Mouse (Mus musculus) myocyte (in vitro differentiated cells): ENCODE measurements around the gene Rnf149. TPM values are rescaled to one million over a fixed set of nuclear protein-coding genes. Genes with fewer than 3 reads are reported as not detected.
"Not testable (repeated sequence)": the region's sequence is repeated elsewhere in the genome, so short reads cannot be mapped to it uniquely, and the experiment has no call there.

Experiments used
- H3K27me3 ChIP-seq: one replicate; pipeline ENCODE4 v1.6.1; 2011; ENCODE audit not compliant: control insufficient read depth, insufficient read depth, insufficient read length
- H3K36me3 ChIP-seq: one replicate; pipeline ENCODE4 v1.6.1; 2011; ENCODE audit not compliant: control insufficient read depth, insufficient read depth
- H3K4me2 ChIP-seq: one replicate; pipeline ENCODE4 v1.6.1; 2011; ENCODE audit warnings: low read depth, control low read depth
- H3K4me3 ChIP-seq: one replicate; pipeline ENCODE4 v1.5.1; 2011; ENCODE audit warnings: mild to moderate bottlenecking, control low read depth, moderate library complexity
- H3K79me2 ChIP-seq: one replicate; pipeline ENCODE4 v1.6.1; 2011; ENCODE audit not compliant: control insufficient read depth, insufficient read depth
- H3ac ChIP-seq: one replicate; pipeline ENCODE4 v1.6.1; 2011; ENCODE audit not compliant: control insufficient read depth, insufficient read length
- CEBPB ChIP-seq: IDR thresholded peaks from 2 replicates; pipeline ENCODE4 v1.6.1; 2011; ENCODE audit warnings: mild to moderate bottlenecking, moderate library complexity; ENCODE audit not compliant: poor library complexity, insufficient read depth, severe bottlenecking
- E2F4 ChIP-seq: IDR thresholded peaks from one replicate; pipeline ENCODE4 v1.6.1; 2011; ENCODE audit warnings: mild to moderate bottlenecking, control low read depth, moderate library complexity; ENCODE audit not compliant: insufficient read depth
- MAX ChIP-seq: IDR thresholded peaks from one replicate; pipeline ENCODE4 v1.6.1; 2011; ENCODE audit warnings: low read depth, mild to moderate bottlenecking, control low read depth
- MYOD1 ChIP-seq, 3 experiments: IDR thresholded peaks; one replicate each; pipeline ENCODE4 v1.6.1; 2011; ENCODE audit warnings: control low read depth in 2 of 3, low read depth in 2 of 3, mild to moderate bottlenecking in 2 of 3, moderate library complexity in 1 of 3; ENCODE audit not compliant: insufficient read length in 2 of 3, control insufficient read depth in 1 of 3
- MYOG ChIP-seq, 3 experiments: IDR thresholded peaks; one replicate each; pipeline ENCODE4 v1.6.1; 2011; ENCODE audit warnings: control low read depth in 2 of 3, low read depth in 2 of 3, mild to moderate bottlenecking in 2 of 3; ENCODE audit not compliant: insufficient read length in 2 of 3, control insufficient read depth in 1 of 3, insufficient read depth in 1 of 3
- POLR2A ChIP-seq: IDR thresholded peaks from one replicate; pipeline ENCODE4 v1.6.1; 2011; ENCODE audit warnings: low read depth, mild to moderate bottlenecking, control low read depth, moderate library complexity; ENCODE audit not compliant: insufficient read length
- POLR2AphosphoS2 ChIP-seq: IDR thresholded peaks from one replicate; pipeline ENCODE4 v1.6.1; 2011; ENCODE audit warnings: low read depth, control low read depth; ENCODE audit not compliant: insufficient read length
- REST ChIP-seq: IDR thresholded peaks from one replicate; pipeline ENCODE4 v1.6.1; 2011; ENCODE audit warnings: mild to moderate bottlenecking, control low read depth, moderate library complexity; ENCODE audit not compliant: insufficient read depth, insufficient read length
- SRF ChIP-seq: IDR thresholded peaks from one replicate; pipeline ENCODE4 v1.6.1; 2011; ENCODE audit warnings: low read depth; ENCODE audit not compliant: control insufficient read depth, insufficient read length
- TCF12 ChIP-seq: IDR thresholded peaks from one replicate; pipeline ENCODE4 v1.6.1; 2011; ENCODE audit warnings: mild to moderate bottlenecking, control low read depth; ENCODE audit not compliant: poor library complexity, insufficient read depth, severe bottlenecking
- TCF3 ChIP-seq: IDR thresholded peaks from one replicate; pipeline ENCODE4 v1.6.1; 2011; ENCODE audit warnings: low read depth, control low read depth; ENCODE audit not compliant: insufficient read length
- USF1 ChIP-seq: IDR thresholded peaks from one replicate; pipeline ENCODE4 v1.6.1; 2011; ENCODE audit warnings: low read depth, mild to moderate bottlenecking, control low read depth, moderate library complexity
- polyA plus RNA-seq: library from polyadenylated mRNA; unstranded; fragments of >200 nt; fragmentation: generic; extraction: Trizol; gene quantifications from one replicate; pipeline ENCODE4 v1.2.1, GENCODE M21; 2012; ENCODE audit warnings: missing spikeins

The Rnf149 gene
- polyA plus RNA-seq, 1 experiment, result 17.9 TPM

GRCm38 (mm10) chr1:39602477-39602876 lies 25.3 kb upstream of the Rnf149 start:
- Histone ChIP-seq H3ac (no peak overlapping the region), H3K4me2 (no peak overlapping the region), H3K36me3 (no peaks in the 10 kb centered on the region), H3K27me3 (no peaks in the 10 kb centered on the region), H3K79me2 (no peaks in the 10 kb centered on the region), H3K4me3 (no peak overlapping the region)
- TF ChIP-seq MYOG (IDR thresholded peaks at IDR 0.05; ENCODE audit: control insufficient read depth in 1 of 3, insufficient read depth in 1 of 3, insufficient read length in 2 of 3, low read depth in 2 of 3) (no peak), TCF3 (no peak), USF1 (no peak), POLR2A (no peak), REST (no peak), SRF (no peak), MAX (no peak), CEBPB (no peak), TCF12 (no peak), POLR2AphosphoS2 (no peak), MYOD1 (IDR thresholded peaks at IDR 0.05; ENCODE audit: control insufficient read depth in 1 of 3, insufficient read length in 2 of 3, low read depth in 2 of 3) (no peak), E2F4 (no peak)

- Histone ChIP-seq H3K4me3 (no peak overlapping the region), H3K27me3 (no peaks in the 10 kb centered on the region), H3ac (no peak overlapping the region), H3K79me2 (no peaks in the 10 kb centered on the region), H3K4me2 (no peak overlapping the region), H3K36me3 (no peaks in the 10 kb centered on the region)
- TF ChIP-seq E2F4, result no peak
- no peak for TF ChIP-seq CEBPB
- no peak for TF ChIP-seq MYOD1 (IDR thresholded peaks at IDR 0.05; ENCODE audit: control insufficient read depth in 1 of 3, insufficient read length in 2 of 3, low read depth in 2 of 3)
- no peak for TF ChIP-seq REST
- TF ChIP-seq POLR2AphosphoS2, result no peak
- no peak for TF ChIP-seq MYOG (IDR thresholded peaks at IDR 0.05; ENCODE audit: control insufficient read depth in 1 of 3, insufficient read depth in 1 of 3, insufficient read length in 2 of 3, low read depth in 2 of 3)
- no peak for TF ChIP-seq MAX
- no peak for TF ChIP-seq TCF3
- TF ChIP-seq SRF, result no peak
- TF ChIP-seq USF1, result no peak
- no peak for TF ChIP-seq POLR2A
- no peak for TF ChIP-seq TCF12
These were observed 21.5 kb upstream of the Rnf149 start for GRCm38 (mm10) chr1:39598726-39599125.

GRCm38 (mm10) chr1:39597135-39597534 lies 19.9 kb upstream of the Rnf149 start:
- not testable (repeated sequence) for H3K27me3 ChIP-seq, H3K36me3 ChIP-seq, H3K79me2 ChIP-seq, H3K4me2 ChIP-seq, H3K4me3 ChIP-seq, H3ac ChIP-seq

DNA sequence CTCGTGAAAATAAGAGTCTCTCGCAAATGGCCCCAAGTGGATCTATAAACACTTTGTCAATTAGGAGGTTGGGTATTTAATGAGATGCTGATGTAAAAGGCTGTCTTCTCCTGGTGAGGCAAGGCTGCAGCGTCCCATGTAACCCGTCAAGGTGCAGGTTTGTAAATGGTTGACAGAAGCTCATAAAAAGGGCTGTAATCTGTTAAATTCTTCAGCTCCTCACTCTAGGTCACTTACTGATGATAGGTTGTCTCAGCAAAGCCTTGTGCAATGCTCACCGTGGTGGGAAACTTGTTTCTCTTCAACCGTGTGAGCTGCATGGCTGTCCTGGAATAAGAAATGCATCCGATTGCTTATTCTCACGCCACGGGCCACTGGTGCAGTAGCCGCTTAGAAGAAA lies 16.6 kb upstream of the Rnf149 start:
- no peak for TF ChIP-seq MAX
- no peak for TF ChIP-seq REST
- Histone ChIP-seq H3K27me3 (no peaks in the 10 kb centered on the region), H3K4me2 (no peak overlapping the region), H3K4me3 (no peak overlapping the region), H3ac (no peak overlapping the region), H3K79me2 (no peaks in the 10 kb centered on the region), H3K36me3 (no peaks in the 10 kb centered on the region)

DNA sequence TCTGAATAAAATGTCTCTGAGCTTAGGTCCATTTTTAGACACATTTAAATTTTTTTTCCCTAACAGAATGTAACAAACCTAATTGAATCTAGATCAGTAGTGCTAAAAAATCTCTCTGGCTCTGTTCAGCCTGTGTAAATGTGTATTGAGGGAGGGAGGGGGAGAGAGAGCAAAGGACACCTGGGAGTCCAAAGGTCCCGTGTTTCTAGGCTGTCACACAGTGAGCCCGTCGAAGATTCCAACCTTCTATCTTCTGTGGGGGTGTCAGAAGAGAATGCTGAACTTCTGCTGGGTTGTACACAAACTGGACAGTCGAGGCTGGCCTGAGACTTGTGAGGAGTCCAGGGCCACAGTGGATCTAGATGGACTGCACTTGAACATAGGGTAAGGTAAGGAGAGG lies 14.9 kb upstream of the Rnf149 start:
- H3K36me3 ChIP-seq, result no peaks in the 10 kb centered on the region
- H3K4me2 ChIP-seq, result no peak overlapping the region
- H3K79me2 ChIP-seq, result no peaks in the 10 kb centered on the region
- no peaks in the 10 kb centered on the region for H3K27me3 ChIP-seq
- H3ac ChIP-seq, result no peak overlapping the region
- TF ChIP-seq POLR2AphosphoS2 (no peak), REST (no peak), E2F4 (no peak), POLR2A (no peak), TCF3 (no peak), MAX (no peak), SRF (no peak), CEBPB (no peak), MYOG (IDR thresholded peaks at IDR 0.05; ENCODE audit: control insufficient read depth in 1 of 3, insufficient read depth in 1 of 3, insufficient read length in 2 of 3, low read depth in 2 of 3) (no peak), TCF12 (no peak)
- H3K4me3 ChIP-seq, result no peak overlapping the region

DNA sequence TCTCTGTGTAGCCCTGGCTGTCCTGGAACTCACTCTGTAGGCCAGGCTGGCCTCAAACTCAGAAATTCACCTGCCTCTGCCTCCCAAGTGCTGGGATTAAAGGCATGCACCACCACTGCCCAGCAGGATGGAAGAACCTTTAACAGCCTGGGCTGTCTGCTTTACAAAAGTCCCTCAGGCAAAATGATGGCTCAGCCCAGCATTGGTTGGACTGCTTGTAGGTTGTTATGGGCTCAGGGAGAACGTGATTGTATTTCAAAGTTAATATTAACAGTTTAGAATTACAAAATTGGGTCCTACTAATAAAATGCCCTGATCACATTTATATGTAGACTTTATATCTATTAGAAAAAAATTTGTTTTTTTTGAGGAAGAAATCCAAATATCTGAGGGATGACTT lies 14.4 kb upstream of the Rnf149 start:
- H3ac ChIP-seq, H3K4me3 ChIP-seq, H3K27me3 ChIP-seq, H3K79me2 ChIP-seq, H3K4me2 ChIP-seq, H3K36me3 ChIP-seq: not testable (repeated sequence)
